Mouse (Mus musculus) cerebellum, adult 2 months (tissue): ENCODE measurements around the gene Cbln4. TPM values are rescaled to one million over a fixed set of nuclear protein-coding genes. Genes with fewer than 3 reads are reported as not detected.

ENCODE experiments used
- DNase-seq, 2 experiments: peaks; one replicate each; pipeline ENCODE4 v3.0.0; 2021
- H3K27ac ChIP-seq: fragments of 200-500 bp; 2 replicates; pipeline ENCODE4 v1.5.1; 2012; ENCODE audit warnings: low read length, control low read depth, inconsistent platforms; ENCODE audit not compliant: insufficient read depth
- H3K27me3 ChIP-seq: fragments of 200-500 bp; 2 replicates; pipeline ENCODE4 v1.6.1; 2012; ENCODE audit warnings: inconsistent platforms, mild to moderate bottlenecking, low read length, moderate library complexity; ENCODE audit not compliant: control insufficient read depth, insufficient read depth
- H3K4me1 ChIP-seq: fragments of 200-500 bp; 2 replicates; pipeline ENCODE4 v1.6.1; 2011; ENCODE audit warnings: low read length; ENCODE audit not compliant: control insufficient read depth, insufficient read depth
- H3K4me3 ChIP-seq: fragments of 200-500 bp; replicated peaks from 2 replicates; pipeline ENCODE3; 2011; ENCODE audit warnings: mild to moderate bottlenecking, low read depth, low read length, control low read depth; ENCODE audit not compliant: insufficient read depth
- CTCF ChIP-seq: fragments of 200-500 bp; IDR thresholded peaks from 2 replicates; pipeline ENCODE4 v1.5.1; 2011; ENCODE audit warnings: low read depth, mild to moderate bottlenecking, control low read depth, low read length, moderate library complexity, borderline replicate concordance; ENCODE audit not compliant: insufficient read depth
- POLR2A ChIP-seq: fragments of 200-500 bp; IDR thresholded peaks from 2 replicates; pipeline ENCODE4 v1.6.1; 2011; ENCODE audit warnings: low read length, control low read depth, borderline replicate concordance; ENCODE audit not compliant: insufficient read depth
- WGBS: fragments of 180-500 bp; shearing (Covaris S2); methylation state at CpG from one replicate; pipeline ENCODE4 v1.1.7; 2018; 5-methylcytosine and 5-hydroxymethylcytosine counted together
- polyA plus RNA-seq: library from polyadenylated mRNA; depleted of rRNA; stranded (reverse); fragments of >200 nt; gene quantifications from 2 replicates; pipeline ENCODE4 v1.2.3, GENCODE M21; 2012; rRNA removed

Cbln4 gene
- 6.2 and 8.3 TPM in 2 replicates for polyA plus RNA-seq

DNA sequence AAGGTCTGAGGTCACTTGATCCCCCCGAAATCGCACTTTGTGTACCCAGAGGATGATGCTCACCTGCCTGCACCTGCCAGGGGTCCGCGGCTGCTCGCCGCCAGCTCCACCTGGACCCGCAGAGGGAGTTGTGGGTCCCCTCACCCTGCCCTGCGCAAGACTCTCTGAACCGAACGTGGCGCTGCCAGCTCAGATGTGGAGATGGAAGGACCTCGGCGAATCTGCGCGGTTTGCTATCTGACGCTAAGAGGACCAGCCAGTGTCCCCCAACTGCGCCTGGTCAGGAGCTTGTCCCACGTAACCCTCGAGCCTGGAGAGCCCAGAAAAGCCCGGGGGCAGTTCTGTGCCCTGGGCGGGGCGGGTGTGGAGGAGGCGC is at the start of gene Cbln4:
Gene Cbln4 (minus strand): TSS at position 232 of the 376 bp plus-strand sequence.
- DNase-seq, result no peak
- no peak within 1 kb of the TSS for H3K27ac ChIP-seq
- WGBS, result 1% methylated on average over 23 of the region's 23 CpGs
- H3K4me1 ChIP-seq, result no peaks in the 10 kb centered on the region; the same call in 1 of the 2 replicates
- no peak within 1 kb of the TSS for H3K4me3 ChIP-seq
- H3K27me3 ChIP-seq, result no peaks in the 10 kb centered on the region; the same call in 1 of the 2 replicates
- TF ChIP-seq CTCF (no peak), POLR2A (no peak)

DNA sequence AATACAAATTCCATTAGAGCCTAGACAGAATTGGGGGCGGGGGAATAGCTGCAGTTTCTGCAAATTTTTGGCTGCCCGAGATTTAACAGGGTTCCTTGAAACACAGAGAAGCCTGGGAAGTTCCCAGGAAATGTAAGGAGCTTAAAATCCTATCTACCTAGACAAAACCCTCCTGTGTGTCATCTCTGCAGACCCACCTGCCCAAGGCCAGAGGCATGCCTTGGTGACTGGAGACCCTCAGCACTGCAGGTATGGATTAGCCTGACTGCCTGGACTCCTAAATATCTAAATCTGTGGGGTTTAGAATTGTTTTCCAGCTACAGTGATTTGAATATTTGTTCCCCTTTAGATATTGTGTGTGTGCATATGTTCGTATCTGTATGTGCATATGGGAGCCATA is 35.3 kb upstream of the Cbln4 start:
- 81% methylated on average over 3 of the region's 3 CpGs for WGBS
- Histone ChIP-seq H3K4me1 (no peaks in the 10 kb centered on the region), H3K4me3 (no peak overlapping the region), H3K27ac (no peak overlapping the region), H3K27me3 (no peaks in the 10 kb centered on the region)
- no peak for TF ChIP-seq CTCF
- TF ChIP-seq POLR2A, result no peak
- no peak for DNase-seq

- DNase-seq, result no peak
- TF ChIP-seq CTCF, result no peak
- TF ChIP-seq POLR2A, result no peak
- Histone ChIP-seq H3K4me1 (no peaks in the 10 kb centered on the region), H3K27ac (no peak overlapping the region), H3K27me3 (no peaks in the 10 kb centered on the region), H3K4me3 (no peak overlapping the region)
- WGBS, result 87% methylated on average over 5 of the region's 5 CpGs
Measured at GRCm38 (mm10) chr2:172076295-172076694, 33.0 kb upstream of the Cbln4 start.

- no peak for TF ChIP-seq POLR2A
- Histone ChIP-seq H3K4me1 (no peaks in the 10 kb centered on the region), H3K27ac (no peak overlapping the region), H3K27me3 (no peaks in the 10 kb centered on the region), H3K4me3 (no peak overlapping the region)
- 84% methylated on average over 7 of the region's 7 CpGs for WGBS
- no peak for DNase-seq
Measured at GRCm38 (mm10) chr2:172062876-172063275, 19.6 kb upstream of the Cbln4 start.

DNA sequence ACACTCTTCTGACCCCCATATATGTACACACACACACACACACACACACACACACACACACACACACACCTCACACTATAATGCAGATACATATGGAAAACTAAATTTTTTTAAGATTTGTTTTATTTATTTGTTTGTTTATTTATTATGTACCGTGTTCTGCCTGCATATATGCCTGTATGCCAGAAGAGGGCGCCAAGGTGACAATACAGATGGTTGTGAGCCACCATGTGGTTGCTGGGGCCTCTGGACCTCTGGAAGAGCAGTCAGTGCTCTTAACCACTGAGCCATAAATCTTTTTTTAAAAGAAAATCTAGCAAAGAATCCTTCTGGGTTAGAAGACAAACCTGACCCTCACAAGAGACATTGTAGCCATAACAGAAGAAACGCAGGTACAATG is 16.5 kb upstream of the Cbln4 start:
- TF ChIP-seq CTCF, result no peak
- no peak for TF ChIP-seq POLR2A
- 68% methylated on average over 3 of the region's 3 CpGs for WGBS
- H3K4me3 ChIP-seq, result no peak overlapping the region
- DNase-seq, result no peak
- no peak overlapping the region for H3K27ac ChIP-seq
- H3K27me3 ChIP-seq, result no peaks in the 10 kb centered on the region
- H3K4me1 ChIP-seq, result no peaks in the 10 kb centered on the region

- TF ChIP-seq CTCF, result no peak
- TF ChIP-seq POLR2A, result no peak
- Histone ChIP-seq H3K27me3 (no peaks in the 10 kb centered on the region), H3K4me3 (no peak overlapping the region), H3K4me1 (no peaks in the 10 kb centered on the region), H3K27ac (no peak overlapping the region)
- DNase-seq, result no peak
- WGBS, result 73% methylated on average over 7 of the region's 7 CpGs
Measured at GRCm38 (mm10) chr2:172058936-172059665, 15.8 kb upstream of the Cbln4 start.

DNA sequence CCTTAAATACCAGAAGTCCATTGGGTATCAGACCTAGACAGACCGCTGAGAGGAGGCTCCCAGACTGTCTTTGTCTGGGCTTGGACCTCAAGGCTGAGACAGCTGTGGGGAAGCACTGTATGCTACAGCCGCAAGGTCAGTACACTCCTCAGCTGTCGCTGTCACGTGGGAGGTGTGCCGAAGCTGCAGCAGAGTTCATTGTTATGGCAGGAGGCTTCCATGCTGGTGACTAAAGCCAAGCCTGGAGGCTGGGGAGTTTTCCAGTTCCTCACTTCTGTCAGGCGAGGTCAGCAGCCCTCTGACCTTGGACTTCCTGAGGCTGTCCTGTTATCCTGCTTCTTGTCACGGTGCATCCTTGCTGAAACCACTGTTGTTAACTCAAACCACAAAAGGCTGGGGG is 2.7 kb upstream of the Cbln4 start:
- TF ChIP-seq CTCF, result no peak
- TF ChIP-seq POLR2A, result no peak
- Histone ChIP-seq H3K4me1 (no peaks in the 10 kb centered on the region; the same call in 1 of the 2 replicates), H3K27ac (no peak overlapping the region), H3K4me3 (no peak overlapping the region), H3K27me3 (no peaks in the 10 kb centered on the region; the same call in 1 of the 2 replicates)
- DNase-seq, result no peak
- 35% methylated on average over 7 of the region's 7 CpGs for WGBS

DNA sequence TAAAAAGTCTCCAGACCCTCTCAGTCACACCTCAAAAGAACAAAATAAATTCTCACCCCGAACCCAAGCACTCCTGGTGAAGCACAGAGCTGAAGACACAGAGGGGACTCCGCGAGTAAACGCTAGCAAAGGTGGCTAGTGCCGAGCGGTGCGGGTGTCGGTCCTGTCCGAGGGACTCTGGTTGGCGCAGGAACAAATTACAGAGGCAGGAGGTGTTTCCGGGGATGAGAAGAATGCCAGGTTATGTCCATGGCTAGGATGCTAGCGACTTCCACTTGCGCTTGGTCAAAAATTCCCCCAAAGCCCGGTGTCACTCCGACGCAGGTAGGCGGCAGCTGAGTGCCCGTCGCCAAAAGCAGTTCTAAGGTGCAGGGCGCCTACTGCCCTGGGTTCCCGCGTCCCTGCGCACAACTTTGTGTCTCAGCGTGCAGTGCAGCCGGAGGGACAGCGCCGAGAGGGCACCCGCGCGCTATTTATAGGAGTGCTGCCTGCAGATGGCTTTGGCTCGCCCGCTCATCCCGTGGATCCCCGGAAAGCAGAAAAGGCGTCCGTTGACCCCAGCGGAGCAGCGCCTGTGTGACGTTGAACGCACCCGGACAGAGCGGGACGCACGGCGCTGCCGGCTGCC is 545 bp downstream of the Cbln4 start:
- TF ChIP-seq POLR2A (no peak), CTCF (no peak)
- Histone ChIP-seq H3K27ac (no peak overlapping the region), H3K27me3 (no peaks in the 10 kb centered on the region; the same call in 1 of the 2 replicates), H3K4me1 (no peaks in the 10 kb centered on the region; the same call in 1 of the 2 replicates), H3K4me3 (no peak overlapping the region)
- under 1% methylated on average over 46 of the region's 46 CpGs for WGBS
- no peak for DNase-seq
